Mouse (Mus musculus) liver, embryonic 14.5 days (tissue): ENCODE data around the gene Ube4b.

Experiments
- CTCF ChIP-seq: IDR thresholded peaks from 2 replicates; pipeline ENCODE4 v1.5.1; 2016; ENCODE audit warnings: antibody characterized with exemption, low read depth, control low read depth
- EP300 ChIP-seq: IDR thresholded peaks from 2 replicates; pipeline ENCODE4 v1.6.1; 2016; ENCODE audit warnings: antibody characterized with exemption, low read depth

GRCm38 (mm10) chr4:149340680-149341079 lies 85.9 kb downstream of the Ube4b start:
- TF ChIP-seq CTCF (no peak), EP300 (no peak)
